Mouse (Mus musculus) CH12.LX (cell line): ENCODE results near the gene Syndig1.

Experiments
- ELF1 ChIP-seq: IDR thresholded peaks from 2 replicates; pipeline ENCODE4 v1.6.1; 2014; ENCODE audit warnings: low read depth, mild to moderate bottlenecking, inconsistent platforms, low read length, improper control_type of control experiment
- MAX ChIP-seq: IDR thresholded peaks from 2 replicates; pipeline ENCODE4 v1.6.1; 2011; ENCODE audit warnings: low read length, improper control_type of control experiment
- MEF2A ChIP-seq: IDR thresholded peaks from 2 replicates; pipeline ENCODE4 v1.6.1; 2014; ENCODE audit warnings: low read depth, mild to moderate bottlenecking, inconsistent platforms, low read length, improper control_type of control experiment, borderline replicate concordance
- POLR2A ChIP-seq: IDR thresholded peaks from 2 replicates; pipeline ENCODE4 v1.6.1; 2011; ENCODE audit warnings: low read depth, mild to moderate bottlenecking, improper control_type of control experiment, low read length
- POLR2AphosphoS2 ChIP-seq: IDR thresholded peaks from 2 replicates; pipeline ENCODE4 v1.6.1; 2011; ENCODE audit warnings: low read depth, low read length, improper control_type of control experiment

GRCm38 (mm10) chr2:149798613-149799012, 30.4 kb upstream of the Syndig1 start:
- TF ChIP-seq POLR2AphosphoS2 (no peak), ELF1 (no peak), MEF2A (no peak), POLR2A (no peak), MAX (no peak)
